Mouse (Mus musculus) embryo, embryonic 10 days (tissue): ENCODE data around the gene Cyb5b.
"Not testable (repeated sequence)": the region's sequence is repeated elsewhere in the genome, so short reads cannot be mapped to it uniquely, and the experiment has no call there.

Experiments
- DNase-seq: peaks from one replicate; pipeline ENCODE4 v3.0.0-alpha.2; 2015; ENCODE audit warnings: low spot score

The Cyb5b gene

GRCm38 (mm10) chr8:107172969-107173645 lies 22.7 kb downstream of the Cyb5b start:
- no peak for DNase-seq

GRCm38 (mm10) chr8:107181122-107181521 lies 30.7 kb downstream of the Cyb5b start:
- DNase-seq: no peak

GRCm38 (mm10) chr8:107184996-107185395 lies 34.6 kb downstream of the Cyb5b start:
- DNase-seq: no peak

GRCm38 (mm10) chr8:107186659-107187390 lies 36.4 kb downstream of the Cyb5b start:
- no peak for DNase-seq

- no peak for DNase-seq
These were observed 37.2 kb downstream of the Cyb5b start for GRCm38 (mm10) chr8:107187631-107188030.

GRCm38 (mm10) chr8:107192631-107193030 lies 42.2 kb downstream of the Cyb5b start:
- DNase-seq: no peak

GRCm38 (mm10) chr8:107193331-107193730 lies 42.9 kb downstream of the Cyb5b start:
- no peak for DNase-seq

- no peak for DNase-seq
These were observed 44.5 kb downstream of the Cyb5b start for GRCm38 (mm10) chr8:107194786-107195451.

- peak; percentile 34 for DNase-seq
These were observed 47.7 kb downstream of the Cyb5b start for GRCm38 (mm10) chr8:107197901-107198826.

GRCm38 (mm10) chr8:107205164-107205563 lies 54.7 kb downstream of the Cyb5b start:
- DNase-seq: no peak

- DNase-seq: no peak
These were observed 55.5 kb downstream of the Cyb5b start for GRCm38 (mm10) chr8:107205701-107206561.

GRCm38 (mm10) chr8:107206782-107207525 lies 56.5 kb downstream of the Cyb5b start:
- no peak for DNase-seq

- DNase-seq: no peak
These were observed 58.7 kb downstream of the Cyb5b start for GRCm38 (mm10) chr8:107209185-107209584.

GRCm38 (mm10) chr8:107212006-107212405 lies 61.6 kb downstream of the Cyb5b start:
- DNase-seq: no peak

- not testable (repeated sequence) for DNase-seq
These were observed 66.8 kb downstream of the Cyb5b start for GRCm38 (mm10) chr8:107217230-107217629.

GRCm38 (mm10) chr8:107218091-107218490 lies 67.7 kb downstream of the Cyb5b start:
- DNase-seq: no peak

- no peak for DNase-seq
These were observed 68.6 kb downstream of the Cyb5b start for GRCm38 (mm10) chr8:107219078-107219477.

GRCm38 (mm10) chr8:107221924-107222851 lies 71.7 kb downstream of the Cyb5b start:
- DNase-seq: peak; percentile 23

- peak; percentile 87 for DNase-seq
These were observed 75.7 kb downstream of the Cyb5b start for GRCm38 (mm10) chr8:107226183-107226582.
